Mouse (Mus musculus) testis, postnatal 14 days (tissue): ENCODE data around the gene 4932411N23Rik.
"Not testable (repeated sequence)": the region's sequence is repeated elsewhere in the genome, so short reads cannot be mapped to it uniquely, and the experiment has no call there.

ENCODE experiments used
- DNase-seq: peaks from one replicate; pipeline ENCODE4 v3.0.0; 2021; ENCODE audit warnings: low spot score

The 4932411N23Rik gene

DNA sequence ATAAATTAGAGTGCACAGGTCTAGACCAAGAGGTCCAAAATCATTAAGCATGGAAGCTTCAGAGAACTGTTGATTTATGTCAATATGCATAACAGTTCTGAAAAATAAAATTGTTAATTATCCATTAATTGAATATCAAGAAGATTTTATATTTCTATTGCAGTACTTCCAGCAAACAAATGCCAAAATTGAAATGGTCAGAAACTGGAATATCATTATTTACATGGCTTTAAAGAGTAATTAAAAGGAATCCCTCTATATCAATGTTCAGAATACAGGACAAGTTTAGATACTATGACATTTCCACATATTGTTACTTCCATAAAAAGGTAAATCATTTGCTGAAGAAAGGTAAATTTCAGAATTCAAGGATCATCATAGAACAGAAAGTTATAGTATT, at the start of gene 4932411N23Rik:
Gene 4932411N23Rik, minus strand, starts transcription at position 101 of the 400 bp plus-strand sequence.
- DNase-seq = no peak

GRCm38 (mm10) chrX:126779895-126780294, 35.8 kb downstream of the 4932411N23Rik start:
- no peak for DNase-seq

DNA sequence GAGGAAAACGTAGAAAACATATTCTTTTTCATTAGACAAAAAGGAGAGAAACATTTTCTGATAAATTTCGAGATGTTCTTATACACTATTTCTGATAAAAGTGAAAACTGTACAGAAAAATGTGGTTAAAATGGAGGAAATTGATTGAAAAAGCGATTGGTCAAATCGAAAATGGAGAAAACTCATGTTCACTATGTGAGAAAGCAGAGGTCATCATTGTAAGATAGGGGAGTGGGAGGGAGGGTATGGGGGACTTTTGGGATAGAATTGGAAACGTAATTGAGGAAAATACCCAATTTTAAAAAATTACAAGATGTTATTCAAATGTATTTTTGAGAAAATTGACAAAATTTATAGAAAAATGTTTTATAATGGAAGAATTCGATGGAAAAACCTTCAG, 38.0 kb downstream of the 4932411N23Rik start:
- not testable (repeated sequence) for DNase-seq

DNA sequence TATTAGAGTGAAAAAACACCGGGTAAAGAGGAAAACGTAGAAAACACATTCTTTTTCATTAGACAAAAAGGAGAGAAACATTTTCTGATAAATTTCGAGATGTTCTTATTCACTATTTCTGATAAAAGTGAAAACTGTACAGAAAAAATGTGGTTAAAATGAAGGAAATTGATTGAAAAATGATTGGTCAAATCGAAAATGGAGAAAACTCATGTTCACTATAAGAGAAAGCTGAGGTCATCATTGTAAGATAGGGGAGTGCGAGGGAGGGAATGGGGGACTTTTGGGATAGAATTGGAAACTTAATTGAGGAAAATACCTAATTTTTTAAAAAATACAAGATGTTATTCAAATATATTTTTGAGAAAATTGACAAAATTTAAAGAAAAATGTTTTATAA, 40.8 kb downstream of the 4932411N23Rik start:
- not testable (repeated sequence) for DNase-seq

- DNase-seq = not testable (repeated sequence)
Measured at GRCm38 (mm10) chrX:126773511-126773910, 42.2 kb downstream of the 4932411N23Rik start.
